Mouse (Mus musculus) bone marrow macrophage, adult 2 months (primary cell): Measurements from ENCODE around the gene Tpra1. TPM values are rescaled to one million over a fixed set of nuclear protein-coding genes. Genes with fewer than 3 reads are reported as not detected.

ENCODE experiments used
- H3K27ac ChIP-seq: 2 replicates; pipeline ENCODE4 v1.5.1; 2012; ENCODE audit warnings: low read depth, low read length; ENCODE audit not compliant: insufficient read depth
- H3K4me1 ChIP-seq: 2 replicates; pipeline ENCODE4 v1.6.1; 2012; ENCODE audit warnings: low read length; ENCODE audit not compliant: control insufficient read depth, insufficient read depth
- H3K4me3 ChIP-seq: 2 replicates; pipeline ENCODE4 v1.5.1; 2012; ENCODE audit warnings: mild to moderate bottlenecking, low read length, moderate library complexity; ENCODE audit not compliant: insufficient read depth
- CTCF ChIP-seq: IDR thresholded peaks from 2 replicates; pipeline ENCODE4 v1.5.1; 2012; ENCODE audit warnings: low read depth, mild to moderate bottlenecking, low read length, moderate library complexity
- POLR2A ChIP-seq: IDR thresholded peaks from 2 replicates; pipeline ENCODE4 v1.6.1; 2012; ENCODE audit warnings: mild to moderate bottlenecking, low read depth, low read length, borderline replicate concordance
- polyA plus RNA-seq: library from polyadenylated mRNA; stranded (reverse); fragments of >200 nt; gene quantifications from 2 replicates; pipeline ENCODE4 v1.2.4, GENCODE M21; 2012; ENCODE audit not compliant: missing spikeins, insufficient read depth, insufficient read length

Tpra1 gene
- polyA plus RNA-seq, 1 experiment: 86.3 TPM

DNA sequence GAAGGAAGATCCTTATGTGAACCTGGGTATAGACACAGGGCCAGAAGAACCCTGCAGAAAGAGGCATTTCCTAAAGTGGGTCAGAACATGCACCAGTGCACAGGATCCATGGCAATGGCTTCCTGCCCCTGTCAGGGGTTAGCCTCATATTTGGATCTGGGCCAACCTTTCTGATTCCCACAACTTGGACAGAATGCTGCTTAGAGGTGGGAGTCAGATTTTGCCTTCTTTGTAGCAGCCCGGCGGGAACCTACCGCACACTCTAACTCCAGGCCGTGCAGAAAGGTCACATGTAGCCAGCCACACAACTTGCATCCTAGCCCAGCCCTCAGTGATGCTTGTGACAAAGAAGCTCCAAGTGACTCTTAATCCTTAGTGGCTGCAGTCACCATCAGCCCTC lies 32.1 kb downstream of the Tpra1 start:
- no peak overlapping the region for H3K27ac ChIP-seq
- no peak for TF ChIP-seq POLR2A
- TF ChIP-seq CTCF: no peak

DNA sequence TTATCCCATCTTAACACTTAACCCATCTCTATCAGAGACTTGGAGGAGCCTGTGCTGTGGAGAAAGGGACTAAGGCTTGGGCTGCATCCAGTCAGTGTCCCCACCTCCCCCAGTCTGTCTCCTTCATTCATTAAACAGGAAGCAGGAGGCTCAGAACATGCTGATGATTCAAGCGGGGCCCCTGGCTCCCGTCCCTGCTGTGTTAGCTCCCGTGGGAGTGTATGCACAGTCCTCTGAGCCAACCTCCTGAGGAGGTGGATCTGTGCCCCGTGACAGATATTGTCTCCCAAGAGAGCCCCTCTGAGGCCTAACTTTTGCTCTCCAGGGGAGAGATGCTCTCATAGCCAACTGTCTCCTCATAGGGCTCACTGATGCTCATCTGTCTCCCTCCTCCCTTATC lies 32.8 kb downstream of the Tpra1 start:
- Histone ChIP-seq H3K4me1 (peaks cover 5% of the 10 kb centered on the region), H3K4me3 (no peak overlapping the region), H3K27ac (no peak overlapping the region)
- TF ChIP-seq POLR2A (no peak), CTCF (no peak)

More for the DNA sequence above, 32.1 kb downstream of the Tpra1 start:
- Histone ChIP-seq H3K4me3 (no peak overlapping the region), H3K4me1 (peaks cover 5% of the 10 kb centered on the region)

DNA sequence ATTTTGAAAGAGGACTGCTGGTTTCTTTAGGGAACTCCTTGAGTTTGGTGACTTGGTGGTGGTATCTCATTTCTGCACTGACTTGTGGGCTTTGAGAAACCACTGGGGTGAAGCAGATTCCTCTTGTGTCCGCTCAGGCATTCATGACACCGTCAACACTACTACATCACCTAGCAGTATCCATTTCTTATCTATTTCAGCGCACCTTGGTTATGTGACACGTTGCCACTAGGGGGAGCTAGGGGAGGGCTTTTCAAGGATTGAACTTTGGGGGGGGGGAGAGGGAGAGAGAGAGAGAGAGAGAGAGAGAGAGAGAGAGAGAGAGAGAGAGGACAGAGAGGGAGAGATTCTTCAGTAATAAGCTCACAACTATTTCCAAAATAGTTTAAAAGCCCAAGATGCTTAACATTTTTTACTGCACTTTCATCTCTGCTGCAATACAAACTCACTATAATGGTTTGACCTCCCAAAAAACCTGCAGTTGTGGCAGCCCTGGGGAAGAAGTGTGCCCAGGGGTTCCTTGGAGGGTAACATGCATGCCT lies 33.8 kb downstream of the Tpra1 start:
- TF ChIP-seq CTCF (peak; percentile 41), POLR2A (no peak)
- Histone ChIP-seq H3K4me3 (no peak overlapping the region), H3K4me1 (peaks cover 10% of the 10 kb centered on the region), H3K27ac (no peak overlapping the region)

DNA sequence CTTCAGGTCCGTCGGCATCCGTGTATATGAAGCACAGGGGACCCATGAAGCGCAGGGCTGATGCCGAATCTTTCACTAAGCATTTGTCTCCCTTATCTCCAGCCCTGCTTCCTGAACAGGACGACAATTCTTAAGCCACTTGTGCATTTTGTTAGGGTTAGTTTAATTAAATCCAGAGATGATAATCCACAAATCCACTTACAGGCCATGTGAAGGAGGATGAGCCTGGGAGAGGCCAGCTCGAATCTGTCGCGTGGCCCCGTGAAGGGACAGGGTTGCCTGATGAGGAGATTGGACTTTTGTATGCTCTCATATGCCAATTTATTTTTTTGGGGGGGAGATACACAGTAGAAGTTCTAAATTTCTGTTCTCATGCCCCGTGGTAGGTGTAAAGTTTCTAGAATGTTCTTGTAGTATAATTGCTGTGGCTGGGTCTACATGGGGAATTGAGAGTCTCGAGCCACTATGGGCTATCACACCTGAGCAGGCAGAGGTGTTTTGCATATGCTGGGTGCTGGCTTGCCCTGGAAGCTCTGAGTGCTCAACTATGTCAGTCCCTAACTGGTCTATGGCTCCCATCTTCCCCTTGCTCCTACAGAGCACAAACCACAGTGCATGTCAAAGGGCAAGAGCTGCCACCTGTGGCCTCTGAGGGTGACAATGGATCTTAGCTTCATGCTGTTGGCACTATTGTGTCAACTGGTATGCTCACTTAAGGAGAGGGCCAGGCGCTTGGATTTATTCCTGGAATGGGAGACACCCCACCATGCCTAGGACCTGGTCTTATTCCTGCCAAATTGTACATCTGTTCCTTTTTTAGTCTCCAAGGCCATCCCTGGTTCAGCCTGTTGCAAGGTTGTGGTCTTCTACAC lies 34.5 kb downstream of the Tpra1 start:
- Histone ChIP-seq H3K4me3 (no peak overlapping the region), H3K27ac (no peak overlapping the region), H3K4me1 (peaks cover 18% of the 10 kb centered on the region)
- no peak for TF ChIP-seq POLR2A

DNA sequence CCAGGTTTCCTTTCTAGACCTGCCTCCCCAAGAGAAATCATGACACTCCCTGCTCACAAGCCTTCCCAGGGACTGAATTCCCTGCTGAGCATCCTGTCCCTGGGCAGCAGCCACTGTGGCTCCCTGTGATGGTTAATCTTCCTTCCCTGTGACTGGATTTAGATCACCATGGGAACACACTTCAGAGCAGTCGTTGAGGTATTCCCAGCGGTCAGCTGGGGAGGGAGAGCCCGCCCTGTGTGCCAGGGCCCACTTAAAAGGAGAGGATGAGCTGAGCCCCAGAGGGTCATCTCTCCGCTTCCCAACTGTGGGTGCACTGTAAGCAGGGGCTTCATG lies 35.1 kb downstream of the Tpra1 start:
- Histone ChIP-seq H3K4me1 (peaks cover 24% of the 10 kb centered on the region), H3K4me3 (no peak overlapping the region), H3K27ac (no peak overlapping the region)
- TF ChIP-seq CTCF (no peak), POLR2A (no peak)

DNA sequence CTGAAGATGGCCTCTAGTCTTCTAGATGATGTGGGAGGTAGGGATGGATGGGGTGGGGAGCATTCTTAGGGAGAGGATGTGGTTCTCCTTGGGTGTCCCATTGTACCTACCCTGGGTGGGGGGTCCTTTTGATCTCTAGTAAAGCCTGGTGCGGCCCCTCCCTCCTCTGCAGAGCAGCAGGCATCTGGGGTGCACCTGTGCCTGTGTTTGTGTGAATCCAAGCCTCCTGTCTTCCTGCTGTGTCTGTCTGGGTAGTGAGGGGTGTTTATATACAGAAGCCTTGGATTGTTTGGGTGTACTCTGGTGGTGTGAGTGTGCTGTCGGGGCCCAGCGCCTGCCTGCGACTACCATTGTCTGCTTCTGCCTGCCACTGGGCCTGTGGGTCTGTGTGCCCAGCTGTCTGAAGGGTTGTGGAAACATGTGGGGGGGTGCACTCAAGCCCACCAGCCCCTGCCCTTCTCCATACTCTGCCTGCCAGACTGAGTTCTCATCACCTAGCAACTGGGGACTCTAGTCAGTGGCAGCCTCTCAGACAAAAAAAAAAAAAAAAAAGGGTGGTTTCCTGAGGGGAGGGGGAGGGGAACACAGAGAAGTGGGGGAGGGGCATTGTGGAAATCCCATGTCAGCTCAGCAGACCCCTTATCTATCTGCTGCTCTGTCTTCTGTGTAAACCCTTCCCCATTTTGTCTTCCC lies 36.1 kb downstream of the Tpra1 start:
- TF ChIP-seq POLR2A (no peak), CTCF (no peak)
- H3K4me1 ChIP-seq: peaks cover 28% of the 10 kb centered on the region
- H3K4me3 ChIP-seq: no peak overlapping the region
- no peak overlapping the region for H3K27ac ChIP-seq

DNA sequence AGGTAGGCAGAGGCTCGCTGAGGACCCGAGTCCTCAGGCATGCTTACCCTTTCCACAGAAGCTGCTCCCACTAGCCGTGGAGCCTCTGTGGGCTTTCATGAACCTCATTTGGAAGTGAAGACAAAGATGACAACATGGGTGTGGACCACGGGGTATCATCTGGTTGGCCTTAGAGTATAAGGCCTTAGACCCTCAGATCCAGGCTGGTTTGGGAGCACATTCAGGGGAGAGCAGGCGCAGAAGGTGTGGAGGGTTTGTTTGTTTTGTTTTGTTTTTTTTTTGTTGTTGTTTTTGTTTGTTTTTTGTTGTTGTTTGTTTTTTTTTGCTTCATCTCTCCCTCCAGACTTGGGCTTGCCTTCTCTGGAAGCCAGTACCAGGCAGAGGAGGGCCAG lies 36.6 kb downstream of the Tpra1 start:
- Histone ChIP-seq H3K4me3 (no peak overlapping the region), H3K27ac (no peak overlapping the region), H3K4me1 (peaks cover 28% of the 10 kb centered on the region)
- TF ChIP-seq POLR2A: no peak
- TF ChIP-seq CTCF: no peak

DNA sequence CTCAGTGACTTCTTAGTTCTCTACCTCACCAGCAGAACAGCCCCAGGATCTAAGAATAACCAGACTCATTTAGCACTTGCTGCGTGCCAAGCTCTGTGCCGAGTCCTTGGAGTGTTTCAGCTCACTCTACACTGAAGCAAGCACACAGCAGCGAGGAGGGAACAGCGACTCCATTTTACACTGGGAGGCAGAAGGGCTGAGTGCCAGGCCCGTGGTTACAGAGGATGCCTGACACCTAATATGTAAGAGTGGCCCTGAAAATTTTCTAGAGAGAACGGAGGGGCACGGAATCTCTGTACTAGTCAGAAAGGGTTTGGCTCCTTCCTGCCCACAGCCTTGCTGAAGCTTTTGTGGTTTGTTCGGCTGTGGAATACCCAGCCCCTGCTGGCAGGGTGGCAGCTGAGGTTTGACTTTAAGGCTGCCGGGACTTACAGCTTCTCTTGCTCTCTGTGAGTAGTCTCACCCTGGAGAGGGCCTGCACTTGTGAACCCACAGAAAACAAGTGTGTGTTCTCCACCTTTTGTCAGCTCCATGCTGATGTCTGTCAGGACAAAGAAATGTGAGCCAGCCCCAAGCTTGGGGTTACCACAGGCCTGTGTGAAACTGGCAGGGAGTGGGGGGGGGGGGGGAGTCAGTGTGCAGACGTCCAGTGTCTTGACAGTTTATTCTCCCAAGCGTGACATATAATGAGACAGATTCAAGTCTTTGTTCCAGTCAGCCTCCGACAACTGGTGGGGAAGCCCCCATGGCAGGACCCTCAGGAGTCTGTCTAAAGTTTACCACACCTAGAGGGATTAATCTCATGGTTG lies 37.4 kb downstream of the Tpra1 start:
- Histone ChIP-seq H3K4me1 (peaks cover 28% of the 10 kb centered on the region), H3K27ac (no peak overlapping the region)
- no peak for TF ChIP-seq CTCF

DNA sequence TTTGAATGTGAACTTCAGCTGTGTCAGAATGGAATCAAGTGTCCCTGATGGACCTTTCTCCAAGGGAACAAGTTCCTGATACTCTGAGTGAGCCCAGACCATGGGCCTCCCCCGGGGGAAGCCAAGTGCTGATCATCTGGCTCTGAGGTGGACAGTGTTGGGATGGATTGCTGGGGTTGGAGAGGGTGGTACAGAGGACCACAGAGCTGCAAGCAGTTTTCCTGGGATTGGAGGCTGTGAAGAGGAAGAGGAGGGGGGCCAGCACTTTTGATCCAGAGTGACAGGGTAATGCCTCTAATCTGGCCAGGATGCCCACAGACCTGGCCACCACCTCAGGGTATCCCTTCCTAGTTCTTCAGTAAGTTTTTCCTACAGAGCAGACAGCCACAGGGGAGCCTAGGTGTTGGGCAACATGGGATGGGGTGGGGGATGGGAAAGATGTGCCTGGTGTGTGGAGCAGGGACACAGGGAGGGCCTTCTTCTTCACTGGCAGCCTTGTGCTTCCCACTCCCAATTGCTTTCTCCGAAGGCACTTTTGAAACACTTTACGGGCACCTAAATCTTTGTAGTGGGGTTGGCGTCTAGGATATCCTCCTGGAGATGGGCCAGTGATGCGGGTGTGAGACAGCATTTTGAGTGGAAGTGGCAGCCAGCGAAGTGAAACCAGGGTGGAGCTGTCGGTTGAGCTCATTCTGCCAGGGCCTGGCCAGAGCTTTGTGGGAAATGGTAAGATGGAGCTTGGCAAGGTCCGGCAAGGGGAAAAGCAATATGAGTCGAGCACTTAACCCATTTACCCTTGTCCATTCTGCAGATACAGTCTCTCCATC lies 38.3 kb downstream of the Tpra1 start:
- Histone ChIP-seq H3K4me1 (peaks cover 23% of the 10 kb centered on the region), H3K4me3 (no peak overlapping the region), H3K27ac (no peak overlapping the region)
- TF ChIP-seq POLR2A: no peak
- TF ChIP-seq CTCF: no peak

More for the DNA sequence above, 37.4 kb downstream of the Tpra1 start:
- no peak overlapping the region for H3K4me3 ChIP-seq
